Mouse (Mus musculus) erythroblast, embryonic 14.5 days (primary cell): Measurements from ENCODE around the gene St3gal4.

Source experiments
- GATA1 ChIP-seq: IDR thresholded peaks from 2 replicates; pipeline ENCODE4 v1.6.1; 2012; ENCODE audit warnings: low read length, inconsistent platforms, mixed read lengths
- TAL1 ChIP-seq: IDR thresholded peaks from 3 replicates; pipeline ENCODE4 v1.6.1; 2012; ENCODE audit warnings: low read length, inconsistent platforms, mixed read lengths

DNA sequence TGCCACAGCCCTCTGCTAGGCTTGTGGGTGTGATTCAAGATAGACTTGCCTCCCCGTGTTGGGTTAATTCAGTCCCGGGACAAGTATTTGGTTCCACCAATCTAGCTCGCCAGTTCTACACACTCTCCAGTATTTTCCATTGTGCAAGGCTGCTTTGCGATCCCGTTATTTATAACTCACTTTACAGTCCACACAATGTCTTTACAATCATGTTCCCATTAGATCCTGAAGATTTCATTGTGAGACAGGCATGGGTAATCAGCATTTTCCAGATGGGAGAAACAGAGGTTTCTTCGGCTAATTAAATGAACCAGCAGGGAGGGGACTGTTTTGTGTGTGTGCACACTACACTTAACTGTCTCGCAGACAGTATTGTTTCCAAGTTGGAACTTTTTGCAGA lies 75.4 kb downstream of the St3gal4 start:
- TF ChIP-seq GATA1 (no peak), TAL1 (no peak)
